Mouse (Mus musculus) layer of hippocampus, adult 2 months (tissue): ENCODE measurements at regions not wholly inside any gene's neighbourhood (a gene's known extent, or its start where the extent isn't known, plus 50 kb on each side); places are given as distances from the start of the nearest gene placed in this dataset.

Source experiments
- DNase-seq, 2 experiments: peaks; one replicate each; pipeline ENCODE4 v3.0.0; 2022; ENCODE audit warnings: low spot score in 2 of 2
- H3K27ac ChIP-seq: fragments of 200-600 bp; 2 replicates; pipeline ENCODE4 v1.8.1; 2022
- H3K4me3 ChIP-seq: fragments of 200-600 bp; 2 replicates; pipeline ENCODE4 v1.8.1; 2022; ENCODE audit warnings: mild to moderate bottlenecking
- CTCF ChIP-seq: fragments of 200-600 bp; conservative IDR thresholded peaks from 2 replicates; pipeline ENCODE4 v1.8.1; 2022; ENCODE audit warnings: antibody characterized with exemption, mild to moderate bottlenecking, moderate library complexity

DNA sequence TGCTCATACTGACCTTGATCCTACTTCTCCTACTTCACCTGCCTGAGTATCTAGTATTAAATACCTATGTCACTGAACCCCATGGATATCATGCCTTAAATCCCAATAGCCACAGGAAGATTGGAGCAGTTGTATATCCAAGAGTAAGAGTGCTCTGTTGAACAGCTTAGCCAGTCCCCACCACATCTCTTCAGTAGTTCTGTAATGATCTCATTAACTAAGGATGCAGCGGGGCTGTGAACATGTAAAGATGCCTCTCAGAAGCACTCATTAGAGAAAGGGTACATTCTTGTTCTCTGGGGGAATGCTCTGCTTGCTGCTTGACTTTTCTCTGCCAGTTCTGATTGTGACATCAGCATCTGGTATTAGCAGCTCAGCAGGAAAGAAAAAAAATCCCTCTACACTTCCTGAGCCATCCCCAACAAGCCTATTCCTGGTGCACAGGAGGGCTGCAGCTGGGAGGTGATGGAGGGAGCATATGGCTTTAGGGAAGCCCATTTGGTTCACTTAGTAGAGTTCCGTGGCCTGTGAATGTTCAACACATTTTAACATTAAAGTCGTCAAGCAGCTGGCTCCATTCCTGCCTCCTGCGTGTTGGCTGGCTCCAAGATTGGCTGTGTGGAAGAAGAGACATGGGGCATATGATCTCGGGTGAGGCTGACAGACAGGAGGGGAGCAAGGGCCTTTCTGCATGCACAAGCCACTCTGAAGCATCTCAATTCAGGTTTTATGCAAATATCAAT is 613.1 kb upstream of the Auts2 start:
- Histone ChIP-seq H3K27ac (no peak overlapping the region), H3K4me3 (no peak overlapping the region)
- no peak for TF ChIP-seq CTCF
- DNase-seq, result peak; percentile 48 to 67

DNA sequence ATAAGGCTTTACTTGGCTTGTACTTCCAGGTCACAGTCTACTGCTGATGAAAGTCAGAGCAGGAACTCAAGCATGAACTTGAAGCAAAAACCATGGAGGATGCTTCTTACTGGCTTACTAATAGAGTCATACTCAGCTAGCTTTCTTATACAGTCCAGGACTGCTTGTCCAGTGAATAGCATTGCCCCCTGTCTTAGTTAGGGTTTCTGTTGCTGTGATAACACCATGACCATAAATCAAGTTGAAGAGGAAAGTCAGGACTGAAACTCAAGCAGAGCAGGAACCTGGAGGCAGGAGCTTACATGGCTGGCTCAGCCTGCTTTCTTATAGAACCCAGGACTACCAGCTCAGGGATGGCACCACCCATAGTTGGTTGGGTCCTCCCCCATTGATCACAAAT is 602.9 kb upstream of the Auts2 start:
- no peak for TF ChIP-seq CTCF
- Histone ChIP-seq H3K27ac (no peak overlapping the region), H3K4me3 (no peak overlapping the region)
- no peak for DNase-seq

DNA sequence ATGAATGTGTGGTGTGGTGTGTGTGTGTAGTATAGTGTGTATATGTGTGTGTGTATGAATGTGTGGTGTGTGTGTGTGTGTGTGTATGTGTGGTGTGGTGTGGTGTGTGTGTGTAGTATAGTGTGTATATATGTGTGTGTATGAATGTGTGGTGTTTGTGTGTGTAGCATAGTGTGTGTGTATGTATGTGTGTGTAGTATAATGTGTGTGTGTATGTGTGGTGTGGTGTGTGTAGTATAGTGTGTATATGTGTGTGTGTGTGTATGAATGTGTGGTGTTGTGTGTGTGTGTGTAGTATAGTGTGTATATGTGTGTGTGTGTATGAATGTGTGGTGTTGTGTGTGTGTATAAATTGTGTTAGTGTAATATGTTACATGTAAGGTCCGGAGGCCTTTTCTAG is 600.5 kb upstream of the Auts2 start:
- TF ChIP-seq CTCF, result no peak
- Histone ChIP-seq H3K4me3 (no peak overlapping the region), H3K27ac (no peak overlapping the region)
- DNase-seq, result no peak

DNA sequence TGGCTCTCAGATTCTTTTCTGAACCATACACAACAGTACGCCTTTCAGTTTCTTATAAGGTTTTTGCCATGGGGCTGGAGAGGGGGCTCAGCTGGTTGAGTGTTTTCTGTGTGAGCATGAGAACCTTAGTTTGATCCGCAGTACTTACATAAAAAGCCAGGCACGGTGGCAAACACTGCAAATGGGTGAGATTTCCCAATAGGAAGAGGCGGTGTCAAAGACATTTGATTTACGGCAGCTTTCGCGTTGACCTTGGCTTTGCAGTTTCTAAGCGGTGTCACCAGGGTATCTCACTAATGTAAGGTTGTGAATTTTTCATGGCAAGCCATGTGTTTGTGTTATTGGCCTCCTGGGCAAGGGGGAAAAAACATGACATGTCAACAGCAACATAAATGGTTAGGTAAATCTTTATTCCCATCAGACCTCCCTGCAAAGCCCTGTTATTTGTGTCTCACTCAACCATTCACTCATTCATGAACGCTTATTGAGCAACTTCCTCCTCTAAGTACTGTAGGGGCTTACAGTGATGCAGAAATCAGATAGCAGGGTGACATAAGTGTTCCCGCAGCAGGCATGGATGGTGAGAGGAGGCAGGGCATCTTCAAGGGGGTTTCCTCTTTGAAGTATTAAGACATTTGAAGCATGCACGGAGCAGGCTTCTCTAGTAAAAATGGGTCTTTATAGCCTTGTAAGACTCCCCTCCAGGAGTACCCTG is 599.4 kb upstream of the Auts2 start:
- no peak for DNase-seq
- TF ChIP-seq CTCF, result no peak
- H3K4me3 ChIP-seq, result no peak overlapping the region
- H3K27ac ChIP-seq, result no peak overlapping the region

GRCm38 (mm10) chr5:133131042-133131441 is 587.9 kb upstream of the Auts2 start:
- Histone ChIP-seq H3K27ac (no peak overlapping the region), H3K4me3 (no peak overlapping the region)
- no peak for TF ChIP-seq CTCF
- DNase-seq, result no peak

DNA sequence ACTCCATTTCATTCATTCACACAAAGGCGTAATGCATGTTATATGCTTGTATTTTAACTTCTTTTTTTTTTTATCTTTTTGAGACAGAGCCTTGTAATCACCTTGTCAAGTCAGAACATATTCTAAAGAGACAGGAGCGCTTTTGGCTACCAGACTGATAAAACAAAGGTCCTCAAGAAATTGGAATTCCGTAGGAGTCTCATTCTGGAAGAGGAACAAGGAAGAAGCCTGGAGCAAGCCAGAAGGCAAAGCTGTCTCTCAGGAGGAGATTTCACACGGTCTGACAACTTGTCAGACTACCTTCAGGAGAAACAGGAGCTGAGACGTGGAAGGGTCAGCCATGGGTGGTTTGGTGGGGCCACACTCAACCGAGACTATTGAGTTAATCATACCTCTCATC is 587.2 kb upstream of the Auts2 start:
- H3K27ac ChIP-seq, result no peak overlapping the region
- no peak for DNase-seq
- no peak overlapping the region for H3K4me3 ChIP-seq
- TF ChIP-seq CTCF, result no peak

DNA sequence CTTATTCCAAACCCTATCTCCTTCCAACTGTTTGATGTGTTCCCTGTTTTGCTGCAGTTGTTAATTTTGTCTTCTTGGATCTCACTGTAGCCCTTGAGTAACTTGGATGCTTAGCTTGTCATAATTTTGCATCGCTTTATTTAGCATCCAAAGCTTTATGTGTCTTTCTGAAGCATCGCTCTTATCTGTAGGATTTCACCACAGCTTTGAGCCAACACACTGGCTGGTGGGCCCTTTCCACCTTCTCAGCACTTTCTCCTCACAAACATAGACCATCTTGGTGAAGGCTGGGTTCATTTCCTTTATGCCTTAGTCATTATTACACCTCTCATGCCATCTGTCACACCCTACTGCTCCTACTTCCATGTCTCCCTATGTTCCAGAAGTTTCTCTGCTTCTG is 581.1 kb upstream of the Auts2 start:
- no peak for TF ChIP-seq CTCF
- no peak for DNase-seq
- Histone ChIP-seq H3K4me3 (no peak overlapping the region), H3K27ac (no peak overlapping the region)

DNA sequence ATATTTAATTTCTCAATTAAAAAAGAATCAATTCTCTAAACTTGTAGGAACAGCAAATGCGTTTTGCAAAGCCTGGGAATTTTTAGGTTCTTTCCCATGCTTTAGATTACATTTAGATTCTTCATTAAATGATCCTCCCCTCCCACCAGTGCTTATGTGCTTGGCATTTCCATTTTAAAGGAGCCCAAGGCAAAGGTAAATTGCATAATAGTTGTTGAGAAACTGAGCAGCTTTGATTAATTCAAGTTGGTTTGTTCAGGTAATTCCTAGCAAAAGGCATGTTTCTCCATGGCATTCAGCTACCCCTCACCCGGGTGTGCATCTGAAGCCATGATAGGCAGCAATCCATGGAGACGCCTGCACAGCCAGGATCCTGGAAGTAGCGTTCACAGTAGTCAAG is 570.8 kb upstream of the Auts2 start:
- no peak for DNase-seq
- Histone ChIP-seq H3K27ac (no peak overlapping the region), H3K4me3 (no peak overlapping the region)
- no peak for TF ChIP-seq CTCF

- DNase-seq, result no peak
- TF ChIP-seq CTCF, result no peak
- Histone ChIP-seq H3K4me3 (no peak overlapping the region), H3K27ac (no peak overlapping the region)
These were observed 570.0 kb upstream of the Auts2 start for GRCm38 (mm10) chr5:133113183-133113582.

- TF ChIP-seq CTCF, result no peak
- Histone ChIP-seq H3K4me3 (no peak overlapping the region), H3K27ac (no peak overlapping the region)
- peak in 1 of 2 experiments; percentile 11 for DNase-seq
These were observed 563.7 kb upstream of the Auts2 start for GRCm38 (mm10) chr5:133106691-133107354.

DNA sequence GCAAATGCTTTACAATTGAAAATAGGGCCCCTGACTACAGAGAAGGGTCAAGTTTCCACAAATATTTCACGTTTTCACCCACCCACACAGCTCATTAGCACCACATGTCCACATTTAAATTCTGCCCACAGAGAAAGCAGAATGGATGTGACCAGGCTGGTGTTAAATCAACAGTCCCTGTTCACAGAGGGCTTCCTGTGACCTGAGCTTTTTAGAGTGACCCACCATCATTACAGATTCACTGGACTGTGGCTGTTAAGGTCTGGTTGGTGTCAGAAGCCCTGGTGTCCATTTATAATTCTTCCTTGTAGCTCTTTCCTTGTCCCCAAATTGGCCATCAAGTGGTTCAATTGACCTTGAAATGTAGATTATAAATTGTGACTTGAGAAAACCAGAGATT is 553.2 kb upstream of the Auts2 start:
- Histone ChIP-seq H3K4me3 (no peak overlapping the region), H3K27ac (no peak overlapping the region)
- no peak for DNase-seq
- no peak for TF ChIP-seq CTCF

DNA sequence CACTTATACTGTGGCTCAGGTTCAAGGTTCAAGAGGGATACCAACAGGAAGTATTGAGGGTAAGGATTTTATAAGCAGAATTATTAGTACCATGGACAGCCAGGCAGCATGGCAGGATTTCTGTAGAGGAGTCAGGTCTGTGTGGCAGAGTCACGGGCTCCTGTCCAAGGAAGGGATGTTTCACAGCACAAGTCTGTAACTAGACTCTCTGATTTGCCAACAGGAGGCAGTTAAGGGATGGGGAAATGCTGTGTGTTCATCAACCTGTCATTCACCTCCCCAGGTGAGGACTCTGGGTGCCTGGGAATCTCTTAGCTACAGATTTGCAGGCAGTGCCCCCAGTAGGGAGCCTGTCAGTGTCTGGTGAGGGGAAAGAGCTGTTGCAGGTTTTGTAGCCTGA is 541.7 kb upstream of the Auts2 start:
- DNase-seq, result no peak
- TF ChIP-seq CTCF, result no peak
- Histone ChIP-seq H3K27ac (no peak overlapping the region), H3K4me3 (no peak overlapping the region)

DNA sequence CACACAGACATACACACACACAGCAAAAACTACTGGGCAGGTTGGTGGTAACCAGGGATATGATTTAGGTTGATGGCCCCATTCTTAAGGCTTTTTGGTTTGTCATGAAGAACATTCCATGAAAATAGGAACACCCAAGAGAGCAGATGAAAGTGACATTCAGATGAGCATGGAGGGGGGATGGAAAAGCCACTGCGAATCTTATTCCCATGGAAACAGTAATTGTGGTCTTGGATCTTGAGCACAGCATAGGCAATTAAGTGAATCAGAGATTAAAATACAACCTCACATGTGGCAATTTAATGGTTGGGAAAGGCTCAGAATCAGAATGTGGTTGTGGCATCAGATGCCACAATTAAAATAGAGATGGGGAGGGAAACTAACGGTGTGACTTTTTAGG is 537.6 kb upstream of the Auts2 start:
- Histone ChIP-seq H3K27ac (no peak overlapping the region), H3K4me3 (no peak overlapping the region)
- peak in 1 of 2 experiments; percentile 39 for DNase-seq
- TF ChIP-seq CTCF, result no peak
